Mouse (Mus musculus) hindbrain, embryonic 16.5 days (tissue): ENCODE results near the gene Rapgef6. TPM values are rescaled to one million over a fixed set of nuclear protein-coding genes. Genes with fewer than 3 reads are reported as not detected.
A peak's percentile ranks its signal among the peaks of the same experiment; 100 is the strongest.

Experiments
- ATAC-seq: fragments of 200-750 bp; cut with Nextera tagmentation; 2 replicates; pipeline ENCODE4 v1.8.0; 2017; ENCODE audit warnings: moderate TSS enrichment, moderate library complexity
- H3K27ac ChIP-seq: fragments of 300-500 bp; sonication (generic); 2 replicates; pipeline ENCODE4 v1.5.1; 2014; ENCODE audit warnings: low read depth, mild to moderate bottlenecking, control low read depth, low read length, moderate library complexity
- H3K27me3 ChIP-seq: fragments of 300-500 bp; sonication (generic); replicated peaks from 2 replicates; pipeline ENCODE4 v1.6.1; 2014; ENCODE audit warnings: low read length; ENCODE audit not compliant: control insufficient read depth, insufficient read depth
- H3K36me3 ChIP-seq: fragments of 300-500 bp; sonication (generic); 2 replicates; pipeline ENCODE4 v1.6.1; 2014; ENCODE audit warnings: mild to moderate bottlenecking, low read length, moderate library complexity, mixed read lengths; ENCODE audit not compliant: control insufficient read depth, insufficient read depth
- H3K4me1 ChIP-seq: fragments of 300-500 bp; sonication (generic); 2 replicates; pipeline ENCODE4 v1.6.1; 2014; ENCODE audit warnings: low read depth, low read length; ENCODE audit not compliant: control insufficient read depth, insufficient read depth
- H3K4me2 ChIP-seq: fragments of 300-500 bp; sonication (generic); 2 replicates; pipeline ENCODE4 v1.6.1; 2014; ENCODE audit warnings: mild to moderate bottlenecking, low read length, control low read depth, moderate library complexity
- H3K4me3 ChIP-seq: fragments of 300-500 bp; sonication (generic); 2 replicates; pipeline ENCODE4 v1.5.1; 2014; ENCODE audit warnings: mild to moderate bottlenecking, low read length, control low read depth, moderate library complexity
- H3K9ac ChIP-seq: fragments of 300-500 bp; sonication (generic); 2 replicates; pipeline ENCODE4 v1.6.1; 2014; ENCODE audit warnings: low read depth, mild to moderate bottlenecking, control low read depth, low read length, moderate library complexity
- H3K9me3 ChIP-seq: fragments of 300-500 bp; sonication (generic); 2 replicates; pipeline ENCODE4 v1.6.1; 2014; ENCODE audit warnings: mild to moderate bottlenecking, low read length, moderate library complexity; ENCODE audit not compliant: control insufficient read depth
- WGBS: fragments of 180-500 bp; shearing (Covaris S2); extraction: QIAGEN DNeasy Blood & Tissue Kit; methylation state at CpG from one replicate; pipeline ENCODE4 v1.1.7; 2014; 5-methylcytosine and 5-hydroxymethylcytosine counted together
- polyA plus RNA-seq: library from polyadenylated mRNA; unstranded; fragments of >200 nt; fragmentation: Nextera tagmentation; extraction: Ambion mirVana; gene quantifications from 2 replicates; pipeline ENCODE4 v1.2.1, GENCODE M21; 2015

Rapgef6 gene
- polyA plus RNA-seq, 1 experiment from 2014 or later: 37.4 TPM

GRCm38 (mm10) chr11:54540328-54540727 is 17.7 kb downstream of the Rapgef6 start:
- H3K27me3 ChIP-seq: no peaks in the 10 kb centered on the region
- no peak overlapping the region for H3K4me3 ChIP-seq
- H3K9me3 ChIP-seq: no peaks in the 10 kb centered on the region
- ATAC-seq: no peak
- H3K9ac ChIP-seq: no peak overlapping the region
- no peak overlapping the region for H3K27ac ChIP-seq
- H3K4me2 ChIP-seq: no peak overlapping the region
- no peaks in the 10 kb centered on the region for H3K4me1 ChIP-seq
- no peaks in the 10 kb centered on the region for H3K36me3 ChIP-seq

GRCm38 (mm10) chr11:54542414-54542813 is 19.8 kb downstream of the Rapgef6 start:
- no peak overlapping the region for H3K27ac ChIP-seq

GRCm38 (mm10) chr11:54554970-54555369 is 32.3 kb downstream of the Rapgef6 start:
- Histone ChIP-seq H3K4me3 (no peak overlapping the region), H3K4me1 (no peaks in the 10 kb centered on the region), H3K9me3 (no peaks in the 10 kb centered on the region), H3K27ac (no peak overlapping the region), H3K4me2 (no peak overlapping the region), H3K36me3 (no peaks in the 10 kb centered on the region), H3K27me3 (no peaks in the 10 kb centered on the region), H3K9ac (no peak overlapping the region)
- WGBS: 91% methylated on average over 2 of the region's 2 CpGs
- ATAC-seq: no peak

More at GRCm38 (mm10) chr11:54542414-54542813, 19.8 kb downstream of the Rapgef6 start:
- H3K4me1 ChIP-seq: no peaks in the 10 kb centered on the region
- no peak for ATAC-seq
- no peaks in the 10 kb centered on the region for H3K27me3 ChIP-seq
- H3K9ac ChIP-seq: no peak overlapping the region
- H3K36me3 ChIP-seq: no peaks in the 10 kb centered on the region
- H3K4me2 ChIP-seq: no peak overlapping the region
- H3K4me3 ChIP-seq: no peak overlapping the region
- H3K9me3 ChIP-seq: no peaks in the 10 kb centered on the region

- no peak overlapping the region for H3K9ac ChIP-seq
- no peak overlapping the region for H3K4me2 ChIP-seq
- no peak for ATAC-seq
- no peak overlapping the region for H3K27ac ChIP-seq
- H3K4me1 ChIP-seq: no peaks in the 10 kb centered on the region
- no peaks in the 10 kb centered on the region for H3K27me3 ChIP-seq
- no peaks in the 10 kb centered on the region for H3K9me3 ChIP-seq
- no peak overlapping the region for H3K4me3 ChIP-seq
- no peaks in the 10 kb centered on the region for H3K36me3 ChIP-seq
- WGBS: 87% methylated on average over 5 of the region's 5 CpGs
Measured at GRCm38 (mm10) chr11:54562761-54563160, 40.1 kb downstream of the Rapgef6 start.

DNA sequence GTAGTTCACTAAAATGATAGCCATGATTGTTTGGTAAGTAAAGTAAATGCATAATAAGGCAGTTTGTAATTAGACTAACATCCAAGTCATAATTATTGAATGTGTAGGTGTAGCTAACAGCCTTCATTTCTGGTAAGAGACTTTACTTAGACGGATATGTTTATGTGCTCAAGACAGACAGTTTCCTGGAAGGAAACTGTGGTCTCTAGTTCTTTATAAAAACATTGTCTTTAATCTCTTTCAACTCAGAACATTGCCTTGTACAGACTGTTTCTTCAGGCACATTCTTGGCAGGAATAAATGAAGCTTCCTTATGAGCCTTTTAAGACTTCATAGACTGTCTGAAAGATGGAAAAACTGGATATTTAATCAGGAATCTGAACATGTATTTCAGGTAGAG is 45.3 kb downstream of the Rapgef6 start:
- H3K27ac ChIP-seq: no peak overlapping the region
- no peaks in the 10 kb centered on the region for H3K4me1 ChIP-seq
- H3K9ac ChIP-seq: no peak overlapping the region
- ATAC-seq: no peak
- no peak overlapping the region for H3K4me2 ChIP-seq
- no peaks in the 10 kb centered on the region for H3K27me3 ChIP-seq
- no peaks in the 10 kb centered on the region for H3K36me3 ChIP-seq
- H3K9me3 ChIP-seq: no peaks in the 10 kb centered on the region
- H3K4me3 ChIP-seq: no peak overlapping the region
- 70% methylated on average over 1 of the region's 1 CpGs for WGBS

- H3K27me3 ChIP-seq: no peaks in the 10 kb centered on the region
- H3K4me1 ChIP-seq: no peaks in the 10 kb centered on the region
- no peak overlapping the region for H3K27ac ChIP-seq
- H3K9me3 ChIP-seq: no peaks in the 10 kb centered on the region
- no peak overlapping the region for H3K4me2 ChIP-seq
- ATAC-seq: no peak
- no peak overlapping the region for H3K4me3 ChIP-seq
- no peak overlapping the region for H3K9ac ChIP-seq
- WGBS: 92% methylated on average over 2 of the region's 2 CpGs
- no peaks in the 10 kb centered on the region for H3K36me3 ChIP-seq
Measured at GRCm38 (mm10) chr11:54574741-54575140, 52.1 kb downstream of the Rapgef6 start.

DNA sequence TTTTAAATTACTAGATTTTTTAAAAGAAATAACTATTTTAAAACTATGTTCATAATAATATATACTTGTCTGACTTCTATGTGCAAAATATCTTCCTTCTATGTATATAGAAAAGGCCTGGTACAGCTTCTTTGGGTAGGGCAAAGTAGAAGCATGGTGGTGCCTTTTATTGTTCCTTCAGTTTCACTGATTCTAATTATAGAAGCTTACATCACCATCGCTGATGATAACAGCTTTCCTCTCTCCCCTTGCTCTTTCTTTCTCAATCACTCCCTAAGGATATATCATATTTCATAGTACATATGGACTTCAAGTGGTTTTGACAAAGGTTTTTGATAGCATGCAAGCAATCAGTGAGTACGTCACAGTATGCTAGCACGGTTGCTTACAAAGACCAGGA is 69.9 kb downstream of the Rapgef6 start:
- no peak overlapping the region for H3K27ac ChIP-seq
- 53% methylated on average over 3 of the region's 3 CpGs for WGBS
- H3K4me2 ChIP-seq: no peak overlapping the region
- no peak overlapping the region for H3K9ac ChIP-seq
- no peaks in the 10 kb centered on the region for H3K36me3 ChIP-seq
- H3K27me3 ChIP-seq: no peaks in the 10 kb centered on the region
- no peaks in the 10 kb centered on the region; the same call in 1 of the 2 replicates for H3K4me1 ChIP-seq
- no peak for ATAC-seq
- no peaks in the 10 kb centered on the region for H3K9me3 ChIP-seq
- no peak overlapping the region for H3K4me3 ChIP-seq

GRCm38 (mm10) chr11:54594049-54594448 is 71.4 kb downstream of the Rapgef6 start:
- WGBS: 51% methylated on average over 2 of the region's 2 CpGs
- no peak overlapping the region for H3K4me2 ChIP-seq
- no peaks in the 10 kb centered on the region for H3K36me3 ChIP-seq
- ATAC-seq: no peak
- no peak overlapping the region for H3K4me3 ChIP-seq
- H3K9ac ChIP-seq: no peak overlapping the region
- no peak overlapping the region for H3K27ac ChIP-seq
- no peaks in the 10 kb centered on the region for H3K9me3 ChIP-seq
- no peaks in the 10 kb centered on the region for H3K27me3 ChIP-seq
- no peaks in the 10 kb centered on the region; the same call in 1 of the 2 replicates for H3K4me1 ChIP-seq

- WGBS: 71% methylated on average over 4 of the region's 4 CpGs
- ATAC-seq: 0 out of 2 replicates have a peak, but pooled peaks have one; percentile 55
- H3K27ac ChIP-seq: no peak overlapping the region
- no peaks in the 10 kb centered on the region for H3K9me3 ChIP-seq
- no peaks in the 10 kb centered on the region for H3K27me3 ChIP-seq
- H3K4me2 ChIP-seq: no peak overlapping the region
- no peak overlapping the region for H3K4me3 ChIP-seq
- H3K4me1 ChIP-seq: no peaks in the 10 kb centered on the region; the same call in 1 of the 2 replicates
- no peaks in the 10 kb centered on the region for H3K36me3 ChIP-seq
- no peak overlapping the region for H3K9ac ChIP-seq
Measured at GRCm38 (mm10) chr11:54595053-54595452, 72.4 kb downstream of the Rapgef6 start.
